Mouse (Mus musculus): ENCODE data around the gene Apoa2.
A peak's percentile ranks its signal among the peaks of the same experiment; 100 is the strongest.

GRCm38 (mm10) chr1:171221281-171222193 is 3.3 kb upstream of the Apoa2 start:
- TF ChIP-seq CTCF (IDR thresholded peaks at IDR 0.05; ENCODE audit: insufficient read depth, low read depth, low read length) (0 out of 2 replicates have a peak, but pooled peaks have one; percentile 4), POLR2A (IDR thresholded peaks at IDR 0.05; ENCODE audit: insufficient read depth, low read depth, low read length) (no peak)

All from olfactory bulb, adult 2 months (tissue).